8 mouse cellular contexts compared by ENCODE assay signal in the genomic region with DNA sequence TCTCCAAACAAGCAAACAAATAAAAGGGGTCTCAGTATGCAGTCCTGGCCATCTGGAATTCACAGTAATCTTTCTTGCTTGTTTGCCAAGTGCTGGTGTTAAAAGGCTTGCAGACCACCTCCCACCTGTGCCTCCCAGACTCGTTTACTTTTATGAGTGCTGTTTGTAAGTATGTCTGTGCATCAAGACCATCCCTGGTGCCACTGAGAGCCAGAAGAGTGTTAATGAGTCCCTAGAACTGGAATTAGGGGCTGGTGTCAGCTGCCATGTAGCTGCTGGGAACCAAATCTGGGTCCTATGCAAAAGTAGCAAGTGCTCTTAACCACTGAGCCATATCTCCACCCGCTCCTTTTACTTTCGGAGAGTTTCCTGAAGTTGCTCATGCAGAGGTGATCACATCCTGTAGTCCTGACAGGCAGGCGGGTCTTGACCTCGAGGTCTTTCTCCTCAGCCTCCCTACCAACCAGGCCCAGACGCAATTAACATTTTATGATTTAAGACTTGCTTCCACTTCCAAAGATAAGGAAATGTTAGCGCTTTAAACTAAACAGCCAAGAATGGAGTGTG. TPM values are rescaled to one million over a fixed set of nuclear protein-coding genes. Genes with fewer than 3 reads are reported as not detected.
DNase-seq lines count a peak whose midpoint lies in the region; ATAC-seq and TF ChIP-seq lines count a peak whose summit lies in the region.

No protein-coding gene starts in this region.

- H3K4me1 ChIP-seq in kidney, embryonic 14.5 days (ENCODE audit: control insufficient read depth, insufficient read depth, low read length): peaks cover 16% of the 10 kb centered on the region; the same call in 1 of the 2 replicates
- peaks cover 0 to 4% of the 10 kb centered on the region in 2 experiments; a peak in 1 of 4 replicates for H3K4me1 ChIP-seq in MEL (ENCODE audit: control insufficient read depth in 1 of 2, insufficient read depth in 2 of 2, low read length in 2 of 2)
- H3K4me1 ChIP-seq in hindbrain, embryonic 11.5 days (replicated peaks; ENCODE audit: control insufficient read depth, insufficient read depth, low read length): peaks cover 8% of the 10 kb centered on the region; the same call in 1 of the 2 replicates
- peaks cover 24% of the 10 kb centered on the region for H3K4me1 ChIP-seq in midbrain, embryonic 12.5 days

- H3K9me3 ChIP-seq in kidney, embryonic 14.5 days (ENCODE audit: control insufficient read depth, low read length): no peaks in the 10 kb centered on the region
- H3K9me3 ChIP-seq in MEL (replicated peaks; ENCODE audit: insufficient read depth, low read length): no peaks in the 10 kb centered on the region
- H3K9me3 ChIP-seq in hindbrain, embryonic 11.5 days (ENCODE audit: control insufficient read depth, low read length): no peaks in the 10 kb centered on the region
- no peaks in the 10 kb centered on the region for H3K9me3 ChIP-seq in midbrain, embryonic 12.5 days

- peak overlapping the region; percentile 81 for H3K4me3 ChIP-seq in kidney, embryonic 14.5 days (ENCODE audit: low read length)
- peak overlapping the region; percentile 80 to 85 for H3K4me3 ChIP-seq in MEL (ENCODE audit: control insufficient read depth in 1 of 2, insufficient read depth in 1 of 2, low read depth in 2 of 2, low read length in 2 of 2)
- H3K4me3 ChIP-seq in hindbrain, embryonic 11.5 days (ENCODE audit: low read depth, low read length): peak overlapping the region; percentile 85
- H3K4me3 ChIP-seq in midbrain, embryonic 12.5 days: peak overlapping the region; percentile 85

- peaks cover 57% of the 10 kb centered on the region for H3K36me3 ChIP-seq in kidney, embryonic 14.5 days (ENCODE audit: control insufficient read depth, insufficient read depth, low read length)
- peaks cover 4 to 10% of the 10 kb centered on the region in 2 experiments for H3K36me3 ChIP-seq in MEL (ENCODE audit: control insufficient read depth in 1 of 2, insufficient read depth in 2 of 2, low read length in 2 of 2)
- peaks cover 12% of the 10 kb centered on the region; the same call in 1 of the 2 replicates for H3K36me3 ChIP-seq in hindbrain, embryonic 11.5 days (ENCODE audit: control insufficient read depth, insufficient read depth, low read length)
- H3K36me3 ChIP-seq in midbrain, embryonic 12.5 days: peaks cover 58% of the 10 kb centered on the region

- H3K27ac ChIP-seq in kidney, embryonic 14.5 days (ENCODE audit: low read depth, low read length): peak overlapping the region; percentile 78; the same call in 1 of the 2 replicates
- H3K27ac ChIP-seq in MEL (ENCODE audit: control insufficient read depth, low read depth, low read length): peak overlapping the region; percentile 73
- H3K27ac ChIP-seq in hindbrain, embryonic 11.5 days (ENCODE audit: low read depth, low read length): no peak overlapping the region
- no peak overlapping the region for H3K27ac ChIP-seq in midbrain, embryonic 12.5 days (replicated peaks)

- H3K4me2 ChIP-seq in kidney, embryonic 14.5 days (replicated peaks; ENCODE audit: low read depth, low read length): peak overlapping the region; percentile 71
- H3K4me2 ChIP-seq in hindbrain, embryonic 11.5 days (replicated peaks; ENCODE audit: low read depth, low read length): peak overlapping the region; percentile 59
- peak overlapping the region; percentile 83 for H3K4me2 ChIP-seq in midbrain, embryonic 12.5 days (replicated peaks)

- TF ChIP-seq CTCF in MEL (IDR thresholded peaks at IDR 0.05 in 2 of 3, conservative IDR thresholded peaks at IDR 0.05 in 1 of 3; ENCODE audit: control insufficient read depth in 1 of 3, insufficient read depth in 1 of 3, low read depth in 2 of 3, low read length in 3 of 3, poor library complexity in 1 of 3, severe bottlenecking in 1 of 3): no peak

- H3K9ac ChIP-seq in kidney, embryonic 14.5 days (ENCODE audit: low read depth, low read length): peak overlapping the region; percentile 80
- peak overlapping the region; percentile 89 for H3K9ac ChIP-seq in MEL (ENCODE audit: control insufficient read depth, low read depth, low read length, poor library complexity, severe bottlenecking)
- H3K9ac ChIP-seq in hindbrain, embryonic 11.5 days (ENCODE audit: low read depth, low read length): peak overlapping the region; percentile 78
- H3K9ac ChIP-seq in midbrain, embryonic 12.5 days (replicated peaks): peak overlapping the region; percentile 82

- WGBS in kidney, embryonic 14.5 days: 3% methylated on average over 7 of the region's 7 CpGs
- WGBS in hindbrain, embryonic 11.5 days: 15% methylated on average over 7 of the region's 7 CpGs
- WGBS in midbrain, embryonic 12.5 days: 14% methylated on average over 7 of the region's 7 CpGs

- peaks cover 42% of the 10 kb centered on the region for H3K79me2 ChIP-seq in MEL (ENCODE audit: control insufficient read depth, insufficient read depth, low read length, poor library complexity)

- no peaks in the 10 kb centered on the region for H3K27me3 ChIP-seq in kidney, embryonic 14.5 days (ENCODE audit: control insufficient read depth, insufficient read depth, low read length)
- H3K27me3 ChIP-seq in MEL (ENCODE audit: control insufficient read depth in 1 of 2, insufficient read depth in 2 of 2, low read length in 2 of 2): no peaks in the 10 kb centered on the region
- H3K27me3 ChIP-seq in hindbrain, embryonic 11.5 days (ENCODE audit: control insufficient read depth, insufficient read depth, low read length): no peaks in the 10 kb centered on the region
- no peaks in the 10 kb centered on the region for H3K27me3 ChIP-seq in midbrain, embryonic 12.5 days

- ATAC-seq in kidney, embryonic 14.5 days (ENCODE audit: low FRiP score, low TSS enrichment): no peak
- ATAC-seq in hindbrain, embryonic 11.5 days (ENCODE audit: low FRiP score): no peak
- no peak for ATAC-seq in midbrain, embryonic 12.5 days (ENCODE audit: low FRiP score, low read depth)

- TF ChIP-seq EP300 in MEL (IDR thresholded peaks at IDR 0.05; ENCODE audit: low read depth in 1 of 2, low read length in 2 of 2): no peak

- TF ChIP-seq RAD21 in MEL (IDR thresholded peaks at IDR 0.05; ENCODE audit: low read depth, low read length): no peak

- no peak for DNase-seq in kidney, adult 18-20 months
- DNase-seq in MEL (ENCODE audit: low read depth, low spot score): peak; percentile 46
- DNase-seq in hindbrain, embryonic 11.5 days (ENCODE audit: low spot score): no peak
- no peak for DNase-seq in cerebellum, adult 18-20 months
- DNase-seq in gastrocnemius, postnatal 25 days: no peak
- no peak for DNase-seq in gastrocnemius, postnatal 4 days (ENCODE audit: low spot score in 2 of 2)

- no peak for TF ChIP-seq POLR2A in MEL (IDR thresholded peaks at IDR 0.05; ENCODE audit: control insufficient read depth in 1 of 2, insufficient read depth in 1 of 2, low read depth in 1 of 2, low read length in 2 of 2, poor library complexity in 1 of 2)

RNA-seq across cellular contexts. Expression of gene Surf6, which starts 0.8 kb away (rescaled TPM):
- polyA plus RNA-seq in kidney, embryonic 14.5 days (2014; fragmentation: Nextera tagmentation; extraction: Ambion mirVana): 14.6 and 19.0 TPM in 2 replicates
- 52.2 and 65.9 TPM in 2 replicates for total RNA-seq in MEL (2012; rRNA removed)
- 10 to 100 TPM in 1 of 2 experiments, not detected in 1; 61.8 TPM for polyA plus RNA-seq in MEL (2012; ENCODE audit: insufficient read depth in 1 of 2, insufficient read length in 2 of 2, low read depth in 1 of 2, low replicate concordance in 2 of 2, missing spikeins in 1 of 2)
- 16.7 and 18.4 TPM in 2 replicates for polyA plus RNA-seq in hindbrain, embryonic 11.5 days (2014; fragmentation: Nextera tagmentation; extraction: Ambion mirVana)
- 29.9 and 32.1 TPM in 2 replicates for polyA plus RNA-seq in midbrain, embryonic 12.5 days (2016; fragmentation: Nextera tagmentation; extraction: Ambion mirVana)
- 10 to 100 TPM; 10.3 to 12.0 TPM for total RNA-seq in gastrocnemius, postnatal 25 days (2021)
- total RNA-seq in gastrocnemius, postnatal 4 days (2021): 10 to 100 TPM; 15.7 to 17.6 TPM

RNA-seq across cellular contexts. Expression of gene Med22, which starts 8.6 kb away (rescaled TPM):
- 27.0 and 35.2 TPM in 2 replicates for polyA plus RNA-seq in kidney, embryonic 14.5 days (2014; fragmentation: Nextera tagmentation; extraction: Ambion mirVana)
- total RNA-seq in MEL (2012; rRNA removed): 64.6 and 90.1 TPM in 2 replicates
- polyA plus RNA-seq in MEL (2012; ENCODE audit: insufficient read depth in 1 of 2, insufficient read length in 2 of 2, low read depth in 1 of 2, low replicate concordance in 2 of 2, missing spikeins in 1 of 2): 10 to 100 TPM in 1 of 2 experiments, not detected in 1; 79.0 TPM
- 77.3 and 88.9 TPM in 2 replicates for polyA plus RNA-seq in hindbrain, embryonic 11.5 days (2014; fragmentation: Nextera tagmentation; extraction: Ambion mirVana)
- 125 and 129 TPM in 2 replicates for polyA plus RNA-seq in midbrain, embryonic 12.5 days (2016; fragmentation: Nextera tagmentation; extraction: Ambion mirVana)
- total RNA-seq in gastrocnemius, postnatal 25 days (2021): 10 to 100 TPM; 16.2 to 17.6 TPM
- 10 to 100 TPM; 30.6 to 34.7 TPM for total RNA-seq in gastrocnemius, postnatal 4 days (2021)

RNA-seq across cellular contexts. Expression of gene Rpl7a, which starts 8.6 kb away (rescaled TPM):
- polyA plus RNA-seq in kidney, embryonic 14.5 days (2014; fragmentation: Nextera tagmentation; extraction: Ambion mirVana): 790 and 884 TPM in 2 replicates
- total RNA-seq in MEL (2012; rRNA removed): 3,335 and 3,552 TPM in 2 replicates
- 1,000 to 10,000 TPM in 1 of 2 experiments, not detected in 1; 1,526 TPM for polyA plus RNA-seq in MEL (2012; ENCODE audit: insufficient read depth in 1 of 2, insufficient read length in 2 of 2, low read depth in 1 of 2, low replicate concordance in 2 of 2, missing spikeins in 1 of 2)
- 627 and 628 TPM in 2 replicates for polyA plus RNA-seq in hindbrain, embryonic 11.5 days (2014; fragmentation: Nextera tagmentation; extraction: Ambion mirVana)
- polyA plus RNA-seq in midbrain, embryonic 12.5 days (2016; fragmentation: Nextera tagmentation; extraction: Ambion mirVana): 488 and 496 TPM in 2 replicates
- 100 to 1,000 TPM; 236 to 242 TPM for total RNA-seq in gastrocnemius, postnatal 25 days (2021)
- 100 to 1,000 TPM; 463 to 500 TPM for total RNA-seq in gastrocnemius, postnatal 4 days (2021)

RNA-seq across cellular contexts. Expression of gene Surf2, which starts 14.2 kb away (rescaled TPM):
- polyA plus RNA-seq in kidney, embryonic 14.5 days (2014; fragmentation: Nextera tagmentation; extraction: Ambion mirVana): 40.1 and 46.5 TPM in 2 replicates
- total RNA-seq in MEL (2012; rRNA removed): 41.0 and 63.1 TPM in 2 replicates
- polyA plus RNA-seq in MEL (2012; ENCODE audit: insufficient read depth in 1 of 2, insufficient read length in 2 of 2, low read depth in 1 of 2, low replicate concordance in 2 of 2, missing spikeins in 1 of 2): 10 to 100 TPM in 1 of 2 experiments, not detected in 1; 84.8 TPM
- polyA plus RNA-seq in hindbrain, embryonic 11.5 days (2014; fragmentation: Nextera tagmentation; extraction: Ambion mirVana): 44.6 and 50.7 TPM in 2 replicates
- polyA plus RNA-seq in midbrain, embryonic 12.5 days (2016; fragmentation: Nextera tagmentation; extraction: Ambion mirVana): 48.2 and 56.7 TPM in 2 replicates
- 10 to 100 TPM; 10.9 to 12.5 TPM for total RNA-seq in gastrocnemius, postnatal 25 days (2021)
- 10 to 100 TPM; 15.5 to 17.8 TPM for total RNA-seq in gastrocnemius, postnatal 4 days (2021)

RNA-seq across cellular contexts. Expression of gene Surf1, which starts 14.4 kb away (rescaled TPM):
- polyA plus RNA-seq in kidney, embryonic 14.5 days (2014; fragmentation: Nextera tagmentation; extraction: Ambion mirVana): 48.1 and 51.1 TPM in 2 replicates
- total RNA-seq in MEL (2012; rRNA removed): 52.1 and 56.5 TPM in 2 replicates
- polyA plus RNA-seq in MEL (2012; ENCODE audit: insufficient read depth in 1 of 2, insufficient read length in 2 of 2, low read depth in 1 of 2, low replicate concordance in 2 of 2, missing spikeins in 1 of 2): 10 to 100 TPM in 1 of 2 experiments, not detected in 1; 74.8 TPM
- 52.9 and 53.9 TPM in 2 replicates for polyA plus RNA-seq in hindbrain, embryonic 11.5 days (2014; fragmentation: Nextera tagmentation; extraction: Ambion mirVana)
- 53.4 and 57.9 TPM in 2 replicates for polyA plus RNA-seq in midbrain, embryonic 12.5 days (2016; fragmentation: Nextera tagmentation; extraction: Ambion mirVana)
- total RNA-seq in gastrocnemius, postnatal 25 days (2021): 10 to 100 TPM; 27.4 to 33.1 TPM
- 10 to 100 TPM; 38.9 to 44.9 TPM for total RNA-seq in gastrocnemius, postnatal 4 days (2021)

Comparison
In these comparisons a context has a peak if more than half of its experiments do, and no peak if none do; other contexts are left out.
1. H3K27ac ChIP-seq: peak in kidney, embryonic 14.5 days (single experiment) and MEL (single experiment); none in hindbrain, embryonic 11.5 days (single experiment) and midbrain, embryonic 12.5 days (single experiment).
2. Peak in every context shown above with its lines, with median percentiles within 50 percentile points of each other: H3K4me2 ChIP-seq, H3K4me3 ChIP-seq and H3K9ac ChIP-seq.